Mouse (Mus musculus): ENCODE results near the gene B3galt4. TPM values are rescaled to one million over a fixed set of nuclear protein-coding genes. Genes with fewer than 3 reads are reported as not detected.
"Not testable (repeated sequence)": the region's sequence is repeated elsewhere in the genome, so short reads cannot be mapped to it uniquely, and the experiment has no call there.

The B3galt4 gene
- 3.2 and 6.2 TPM in 2 replicates for total RNA-seq (2021)
- long read RNA-seq, experiment 1, result 0 reads
- long read RNA-seq, experiment 2, partial matches to known transcripts, result 0 of 1 reads
- long read RNA-seq, experiment 2, other reads (novel, unspliced or antisense), result 0 of 1 reads

DNA sequence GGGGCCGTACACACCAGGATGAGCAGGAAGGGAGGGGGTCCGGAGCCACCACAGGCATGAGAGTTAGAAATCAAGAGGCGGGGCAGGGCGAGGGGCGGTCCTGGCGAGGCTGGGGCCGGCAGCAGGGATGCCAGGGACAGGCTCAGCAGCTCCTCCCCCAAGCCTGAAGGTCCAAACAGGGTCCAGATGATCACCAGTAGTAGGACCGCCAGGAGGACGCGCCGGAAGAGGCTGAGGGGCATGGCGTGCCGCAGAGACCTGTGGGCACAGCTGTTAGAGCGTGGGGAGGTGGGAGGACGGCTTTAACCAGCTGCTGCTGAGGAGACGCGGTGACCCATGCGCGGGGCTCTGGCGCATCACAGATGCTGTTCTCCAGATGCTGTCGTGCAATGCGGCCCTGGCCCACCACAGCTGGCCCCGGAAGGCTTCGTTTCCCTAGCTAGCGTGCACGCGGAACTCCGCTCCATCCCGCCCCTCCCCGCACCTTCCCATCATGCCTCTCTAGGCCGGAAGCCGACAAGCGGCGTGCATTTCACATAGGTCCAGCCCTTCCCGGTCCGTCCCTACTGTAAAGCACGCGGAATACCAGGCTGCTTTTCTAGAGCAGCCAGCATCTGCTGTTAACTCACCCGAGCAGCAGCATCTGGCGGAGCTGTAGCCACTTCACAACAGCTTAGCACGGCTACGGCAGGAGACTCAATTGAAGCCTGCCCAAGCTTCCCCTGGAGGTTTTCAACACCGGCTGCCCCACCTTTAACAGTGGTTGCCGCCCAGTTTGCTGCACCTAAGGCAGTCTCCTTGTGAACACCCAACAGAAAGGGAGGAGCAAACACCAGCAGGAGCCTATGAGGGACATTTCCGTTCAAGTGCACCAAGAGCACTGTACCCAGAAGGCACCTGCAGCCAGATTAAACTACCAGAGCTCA lies at the start of gene B3galt4:
B3galt4 (minus strand) TSS at position 468 of the 926 bp plus-strand sequence.
- peak; percentile 91 for DNase-seq

DNA sequence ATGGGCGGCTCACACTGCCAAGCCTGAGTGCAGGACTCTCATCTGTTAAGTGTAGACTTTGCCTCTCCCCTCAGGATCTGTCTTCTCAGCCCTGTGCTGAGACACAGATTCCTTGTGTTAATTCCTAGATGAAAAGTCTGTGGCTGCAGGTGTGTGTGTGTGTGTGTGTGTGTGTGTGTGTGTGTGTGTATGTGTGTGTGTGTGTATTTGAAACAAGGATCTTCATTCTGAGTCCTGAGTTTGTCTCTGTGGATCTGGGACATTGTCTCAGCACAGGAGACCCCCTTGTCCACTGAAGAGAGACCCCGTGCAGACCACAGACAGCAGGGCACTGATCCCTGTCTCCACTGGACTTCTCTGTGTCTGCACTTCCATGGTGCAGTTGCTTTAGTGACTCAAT lies 49.5 kb upstream of the B3galt4 start:
- not testable (repeated sequence) for DNase-seq

DNA sequence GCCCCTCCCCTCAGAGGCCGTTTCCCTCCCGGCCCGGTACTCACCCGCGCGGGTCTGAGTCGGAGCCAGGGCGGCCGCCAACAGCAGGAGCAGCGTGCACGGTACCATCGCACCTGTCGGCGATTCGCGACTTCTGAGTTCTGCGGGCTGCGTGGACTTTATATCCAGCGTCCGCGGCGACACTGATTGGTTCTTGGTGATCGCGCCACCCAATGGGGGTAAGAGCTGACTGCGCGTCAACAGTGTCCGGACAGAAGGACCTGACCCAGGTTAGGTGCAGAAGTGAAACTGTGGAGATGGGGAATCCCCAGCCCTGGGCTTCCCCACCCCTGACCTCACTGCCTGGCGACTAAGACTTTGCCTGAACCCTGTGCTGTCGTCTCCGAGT lies 48.9 kb upstream of the B3galt4 start, which contains the start of gene H2-K1:
H2-K1 (minus strand) TSS at position 198 of the 388 bp plus-strand sequence.
- peak; percentile 96 for DNase-seq

DNA sequence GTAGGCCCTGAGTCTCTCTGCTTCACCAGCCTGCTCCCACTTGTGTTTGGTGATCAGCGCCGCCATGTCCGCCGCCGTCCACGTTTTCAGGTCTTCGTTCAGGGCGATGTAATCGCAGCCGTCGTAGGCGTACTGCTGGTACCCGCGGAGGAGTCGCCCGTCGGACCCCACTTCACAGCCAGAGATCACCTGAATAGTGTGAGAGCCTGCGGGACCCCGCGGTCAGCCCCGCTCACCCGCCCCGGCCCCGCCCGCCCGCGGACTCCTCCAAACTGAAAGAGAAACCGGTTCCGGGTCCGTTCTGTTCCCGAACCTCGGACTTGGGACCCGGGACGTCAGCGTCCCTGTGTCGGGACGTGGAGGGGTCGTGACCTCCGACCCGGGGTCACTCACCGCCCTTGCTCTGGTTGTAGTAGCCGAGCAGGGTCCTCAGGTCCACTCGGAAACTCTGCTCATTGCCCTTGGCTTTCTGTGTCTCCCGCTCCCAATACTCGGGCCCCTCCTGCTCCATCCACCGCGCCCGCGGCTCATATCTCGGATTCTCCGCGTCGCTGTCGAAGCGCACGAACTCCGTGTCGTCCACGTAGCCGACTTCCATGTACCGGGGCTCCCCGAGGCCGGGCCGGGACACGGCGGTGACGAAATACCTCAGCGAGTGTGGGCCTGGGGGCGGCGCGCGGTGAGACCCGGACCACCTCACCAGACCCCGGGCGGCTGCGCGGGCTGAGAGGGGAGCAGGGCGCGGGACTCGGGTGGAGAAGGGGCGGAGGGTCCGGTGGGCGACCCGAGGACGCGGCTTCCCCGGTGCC lies 48.3 kb upstream of the B3galt4 start:
- peak; percentile 55 for DNase-seq

DNA sequence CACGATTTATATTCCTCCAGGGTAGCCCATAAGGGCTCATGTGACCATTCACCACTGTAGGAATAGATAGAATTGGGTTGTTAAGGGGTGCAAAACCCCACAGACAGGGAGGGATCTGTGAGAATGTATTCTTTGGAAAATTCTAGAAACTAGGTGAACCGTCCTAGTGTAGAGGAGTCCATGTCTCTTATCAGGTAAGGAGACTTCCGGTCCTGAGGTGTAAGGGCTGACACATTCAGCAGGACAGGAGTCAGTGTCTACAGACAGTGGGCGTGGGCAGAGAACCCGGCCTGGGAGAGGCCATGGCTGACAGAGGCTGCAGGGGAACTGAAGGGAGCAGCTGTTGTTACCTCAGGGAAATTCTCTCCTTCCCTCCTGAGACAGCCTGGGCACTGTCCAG lies 47.4 kb upstream of the B3galt4 start:
- not testable (repeated sequence) for DNase-seq

DNA sequence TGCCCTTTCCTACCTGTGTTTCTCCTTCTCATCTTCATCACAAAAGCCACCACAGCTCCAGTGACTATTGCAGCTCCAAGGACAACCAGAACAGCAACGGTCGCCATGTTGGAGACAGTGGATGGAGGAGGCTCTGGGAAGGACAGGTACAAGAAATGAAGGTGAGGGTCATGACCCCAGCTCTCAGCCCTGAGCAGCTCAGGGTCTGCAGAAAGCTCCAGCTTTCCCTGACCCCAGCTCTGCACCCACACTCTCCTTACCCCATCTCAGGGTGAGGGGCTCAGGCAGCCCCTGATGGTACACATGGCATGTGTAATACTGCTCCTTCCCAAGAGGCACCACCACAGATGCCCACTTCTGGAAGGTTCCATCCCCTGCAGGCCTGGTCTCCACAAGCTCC lies 45.7 kb upstream of the B3galt4 start:
- DNase-seq, result not testable (repeated sequence)

DNA sequence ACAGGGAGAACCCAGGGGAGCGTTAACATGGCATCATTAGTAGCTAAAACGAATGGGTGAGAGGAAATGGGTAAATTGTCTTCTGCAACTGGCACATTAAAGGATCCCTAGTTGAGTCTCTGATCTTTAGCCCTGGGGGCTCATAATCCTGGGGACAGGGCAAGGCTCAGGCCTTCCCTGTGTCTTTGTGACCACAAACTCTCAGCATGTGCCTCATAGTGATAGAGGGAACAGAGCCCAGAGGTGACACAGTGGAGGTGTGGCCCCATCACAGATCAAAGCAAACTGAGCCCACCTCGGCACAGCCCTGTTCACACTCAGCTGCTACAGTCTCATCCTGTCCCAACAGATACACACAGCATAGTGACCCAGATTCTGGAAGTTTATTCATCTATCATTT lies 44.4 kb upstream of the B3galt4 start:
- DNase-seq, result no peak

DNA sequence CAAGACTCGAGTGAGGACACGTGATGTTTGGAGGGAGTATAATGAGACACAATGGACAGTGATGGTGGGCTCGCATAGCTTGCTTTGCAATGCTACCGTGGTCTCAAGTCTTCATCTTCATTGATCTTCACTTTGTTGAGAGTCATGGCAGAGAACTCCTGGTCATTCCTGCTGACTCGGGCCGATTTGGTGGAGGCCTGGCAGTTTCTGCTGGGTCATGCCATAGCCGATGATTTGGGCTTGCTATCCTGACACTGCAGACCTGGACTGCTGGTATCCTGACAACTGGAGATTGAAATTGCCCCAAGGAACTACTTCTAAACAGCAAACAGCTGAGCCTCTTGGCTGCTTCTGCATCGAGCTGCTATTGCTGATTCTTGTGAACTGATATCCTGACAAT lies 43.7 kb upstream of the B3galt4 start:
- no peak for DNase-seq

DNA sequence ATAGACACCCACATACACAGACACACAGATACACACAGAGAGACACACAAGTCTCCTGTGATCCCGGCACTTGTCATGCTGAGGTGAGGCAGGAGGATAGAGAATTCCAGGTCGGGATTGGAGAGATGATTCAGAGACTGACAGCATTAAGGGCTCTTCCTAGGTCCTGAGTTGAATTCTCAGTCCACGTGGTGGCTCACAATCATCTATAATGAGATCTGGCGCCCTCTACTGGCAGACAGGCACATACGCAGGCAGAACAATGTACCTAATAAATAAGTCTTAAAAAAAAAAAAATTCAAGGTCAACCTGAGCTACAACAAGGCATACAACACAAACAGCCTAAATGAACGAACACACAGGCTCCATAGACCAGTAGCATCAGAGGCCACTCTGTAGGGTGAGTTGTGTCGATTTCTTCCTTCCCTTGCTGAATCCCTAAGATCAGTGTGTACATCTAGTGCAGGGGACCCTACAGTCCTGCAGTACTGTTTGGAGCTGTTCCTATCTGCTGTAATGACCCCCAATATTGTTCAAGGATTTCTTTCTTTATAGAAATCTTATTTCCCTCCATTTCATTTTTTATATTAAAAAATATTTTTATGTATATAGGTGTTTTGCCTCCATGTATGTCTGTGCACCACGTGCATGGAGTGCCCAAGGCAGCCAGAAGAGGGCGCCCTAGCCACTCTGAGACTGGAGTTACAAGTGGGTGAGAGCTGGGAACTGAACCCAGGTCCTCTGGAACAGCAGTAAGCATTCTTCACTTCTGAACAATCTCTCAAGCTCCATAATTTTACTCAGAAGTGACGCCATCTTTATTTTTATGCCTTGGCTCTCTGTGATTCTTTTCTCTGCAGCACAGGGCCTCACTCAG lies 40.7 kb upstream of the B3galt4 start:
- peak; percentile 84 for DNase-seq

DNA sequence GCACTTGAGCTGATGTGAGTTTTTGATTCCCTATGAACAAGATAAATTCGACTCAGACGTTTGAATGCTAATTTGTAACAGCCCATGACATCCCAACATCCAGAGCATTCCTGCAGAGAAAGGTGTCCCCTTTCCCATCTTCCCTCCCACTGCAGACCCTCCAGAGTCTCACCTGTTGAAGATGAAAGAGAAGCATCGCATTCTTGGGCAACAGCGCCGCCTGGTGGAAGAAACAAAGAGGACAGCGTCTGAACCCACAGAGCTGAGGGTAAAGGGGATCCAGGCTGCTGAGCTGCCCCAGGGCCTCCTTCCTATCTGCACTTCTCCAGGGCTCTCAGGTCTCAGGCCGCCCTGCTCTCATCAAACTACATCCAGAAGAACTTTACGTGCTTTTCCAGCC lies 30.8 kb upstream of the B3galt4 start:
- DNase-seq, result peak; percentile 73

DNA sequence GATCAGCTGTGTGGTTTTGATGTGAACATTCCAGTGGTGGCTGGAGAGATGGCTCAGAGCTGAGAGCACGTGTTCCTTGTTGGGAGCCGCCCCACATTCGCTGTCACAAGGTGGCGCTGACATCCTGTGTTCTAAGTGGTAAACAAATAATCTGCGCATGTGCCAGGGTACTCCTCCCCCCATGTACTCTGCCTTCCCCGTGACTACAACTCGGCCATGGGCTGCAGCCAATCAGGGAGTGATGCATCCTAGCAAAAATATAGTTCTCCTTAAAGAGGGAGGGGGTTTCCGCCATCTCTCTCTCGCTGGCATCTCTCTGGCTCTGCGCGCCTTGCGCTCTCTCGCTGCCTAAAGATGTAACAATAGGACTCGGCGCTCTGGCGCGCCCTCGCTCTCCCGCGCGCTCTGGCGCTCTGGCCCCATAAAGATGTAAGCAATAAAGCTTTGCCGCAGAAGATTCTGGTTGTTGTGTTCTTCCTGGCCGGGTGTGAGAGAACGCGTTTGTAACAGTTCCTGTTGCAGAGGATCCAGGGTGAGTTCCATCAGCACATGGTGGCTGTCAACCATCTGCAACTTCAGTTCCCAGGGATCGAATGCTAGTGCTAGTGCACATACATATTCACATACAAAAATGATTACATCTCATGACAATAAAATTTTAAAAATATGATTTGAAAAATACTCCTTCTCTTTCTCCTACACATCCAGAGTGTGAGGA lies 30.1 kb upstream of the B3galt4 start:
- DNase-seq, result peak; percentile 89

DNA sequence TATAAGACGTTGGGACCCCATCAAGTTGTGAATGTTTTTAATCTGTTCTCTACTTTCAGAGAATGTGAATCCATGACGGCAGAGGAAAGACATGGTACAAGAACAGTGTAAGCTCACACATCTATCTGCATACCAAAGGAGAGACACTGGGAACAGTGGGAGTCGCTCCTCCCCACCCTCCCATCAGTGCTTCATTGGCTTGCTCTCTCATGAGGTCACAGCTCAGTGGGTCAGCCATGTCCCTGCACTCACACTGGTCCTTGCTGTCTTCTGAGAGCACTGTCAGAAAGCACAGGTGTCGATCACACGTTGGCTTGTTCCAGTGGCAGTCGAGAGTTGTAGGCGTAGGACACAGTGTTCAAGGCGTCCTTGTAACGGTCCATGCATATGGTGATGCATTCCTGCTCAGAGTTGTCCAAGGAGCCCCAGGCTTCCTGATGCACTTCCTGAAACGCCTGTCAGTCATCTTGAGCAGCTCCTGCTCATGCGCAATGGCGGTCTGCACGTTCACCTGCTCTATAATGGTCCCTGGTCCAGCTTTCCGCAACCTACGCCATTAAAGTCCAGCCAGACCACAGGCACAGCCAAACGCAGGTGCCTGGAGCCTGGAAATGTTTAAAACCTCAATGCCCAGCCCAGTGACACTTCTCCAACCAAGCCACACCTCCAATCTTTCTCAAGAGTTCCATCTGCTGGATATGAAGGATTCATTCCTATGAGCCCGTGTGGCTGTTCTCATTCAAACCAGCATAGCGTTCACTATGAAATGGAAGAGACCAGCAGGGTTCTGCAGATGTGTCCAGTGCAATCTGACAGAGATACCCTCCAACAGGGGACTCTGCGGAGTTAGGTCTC lies 29.1 kb upstream of the B3galt4 start:
- DNase-seq, result no peak

DNA sequence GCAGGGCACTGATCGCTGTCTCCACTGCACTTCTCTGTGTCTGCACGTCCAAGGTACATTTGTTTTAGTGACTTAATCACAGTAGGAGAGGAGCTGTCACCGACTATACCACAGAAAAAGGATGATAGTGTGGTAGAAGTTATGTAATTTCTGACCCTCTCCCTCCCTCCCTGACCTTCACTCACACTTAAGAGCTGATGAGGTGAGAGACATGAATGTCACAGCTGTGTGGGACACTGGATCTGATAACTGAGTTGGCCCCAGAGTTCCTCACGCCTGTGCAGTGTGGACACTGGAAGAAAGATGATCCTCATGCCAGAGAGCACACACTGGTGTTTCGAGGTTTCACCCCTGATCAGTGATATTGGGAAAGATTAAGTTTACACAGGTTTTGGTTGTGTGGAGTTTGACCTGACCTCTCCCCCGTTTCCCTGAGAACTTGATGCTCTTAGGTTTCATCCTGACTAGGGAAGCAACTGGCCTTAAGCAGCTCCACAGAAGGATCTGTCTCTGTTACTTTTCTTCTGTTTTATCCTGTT lies 28.3 kb upstream of the B3galt4 start:
- DNase-seq, result no peak

DNA sequence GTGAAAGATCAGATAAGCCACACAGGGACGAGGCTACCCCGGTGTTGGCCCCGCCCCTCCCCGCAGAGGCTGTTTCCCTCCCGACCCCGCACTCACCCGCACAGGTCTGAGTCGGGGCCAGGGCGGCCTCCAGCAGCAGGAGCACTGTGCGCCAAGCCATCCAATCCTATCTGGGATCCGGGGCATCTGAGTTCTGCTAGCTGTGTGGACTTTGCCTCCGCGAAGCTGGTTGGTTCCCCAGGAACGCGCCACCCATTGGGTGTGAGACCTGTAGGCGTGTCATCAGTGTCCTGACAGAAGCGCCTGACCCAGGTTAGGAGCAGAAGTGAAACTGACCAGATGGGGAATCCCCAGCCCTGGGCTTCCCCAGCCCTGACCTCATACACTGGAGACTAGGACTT lies 27.3 kb upstream of the B3galt4 start:
- peak; percentile 89 for DNase-seq

DNA sequence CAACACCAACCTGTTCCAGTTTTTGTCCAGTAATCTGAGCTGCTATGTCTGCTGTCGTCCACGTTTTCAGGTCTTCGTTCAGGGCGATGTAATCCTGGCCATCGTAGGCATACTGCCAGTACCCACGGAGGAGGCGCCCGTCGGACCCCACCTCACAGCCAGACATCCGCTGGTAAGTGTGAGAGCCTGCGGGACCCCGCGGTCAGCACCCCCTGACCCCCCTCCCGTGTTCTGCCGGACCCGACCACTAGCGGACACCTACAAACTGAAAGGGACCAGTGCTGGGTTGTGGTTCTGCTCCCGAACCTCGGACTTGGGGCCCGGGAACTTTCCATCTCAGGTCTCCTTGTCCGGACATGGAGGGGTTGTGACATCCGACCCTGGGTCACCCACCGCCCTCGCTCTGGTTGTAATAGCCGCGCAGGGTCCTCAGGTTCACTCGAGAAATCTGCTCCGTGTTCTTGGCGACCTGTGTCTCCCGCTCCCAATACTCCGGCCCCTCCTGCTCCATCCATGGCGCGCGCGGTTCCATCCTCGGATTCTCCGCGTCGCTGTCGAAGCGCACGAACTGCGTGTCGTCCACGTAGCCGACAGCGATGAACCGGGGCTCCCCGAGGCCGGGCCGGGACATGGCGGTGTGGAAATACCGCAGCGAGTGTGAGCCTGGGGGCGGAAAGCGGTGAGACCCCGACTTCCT lies 26.7 kb upstream of the B3galt4 start:
- DNase-seq, result no peak

DNA sequence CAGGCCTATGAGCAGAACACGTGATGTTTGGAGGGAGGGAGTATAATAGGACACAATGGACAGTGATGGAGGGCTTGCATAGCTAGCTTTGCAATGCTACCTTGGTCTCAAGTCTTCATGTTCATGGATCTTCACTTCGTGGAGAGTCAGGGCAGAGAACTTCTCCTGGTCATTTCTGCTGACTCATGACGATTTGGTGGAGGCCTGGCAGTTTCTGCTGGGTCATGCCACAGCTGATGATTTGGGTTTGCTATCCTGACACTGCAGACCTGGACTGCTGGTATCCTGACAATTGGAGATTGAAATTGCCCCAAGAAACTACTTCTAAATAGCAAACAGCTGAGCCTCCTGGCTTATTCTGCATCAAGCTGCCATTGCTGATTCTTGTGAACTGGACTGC lies 22.3 kb upstream of the B3galt4 start:
- no peak for DNase-seq

DNA sequence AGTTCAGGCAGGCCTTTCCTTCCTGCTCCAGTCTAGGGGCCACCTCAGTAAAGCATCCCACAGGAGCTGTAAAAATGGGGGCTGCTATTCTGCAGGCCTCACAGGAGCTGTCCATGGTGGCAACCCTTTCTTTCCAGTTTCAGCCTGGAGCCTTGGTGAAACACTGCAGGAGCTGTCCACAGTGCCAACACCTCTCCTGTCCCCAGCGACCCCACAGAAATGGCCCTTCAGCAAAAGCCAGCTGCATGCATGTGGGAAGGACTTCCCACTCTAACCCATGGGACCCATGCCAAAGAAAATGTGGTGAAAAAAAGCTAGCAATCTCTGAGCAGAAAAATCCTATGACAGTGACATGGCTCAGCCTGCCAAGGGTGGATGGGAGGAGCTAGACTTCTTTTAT lies 21.4 kb upstream of the B3galt4 start:
- peak; percentile 52 for DNase-seq

DNA sequence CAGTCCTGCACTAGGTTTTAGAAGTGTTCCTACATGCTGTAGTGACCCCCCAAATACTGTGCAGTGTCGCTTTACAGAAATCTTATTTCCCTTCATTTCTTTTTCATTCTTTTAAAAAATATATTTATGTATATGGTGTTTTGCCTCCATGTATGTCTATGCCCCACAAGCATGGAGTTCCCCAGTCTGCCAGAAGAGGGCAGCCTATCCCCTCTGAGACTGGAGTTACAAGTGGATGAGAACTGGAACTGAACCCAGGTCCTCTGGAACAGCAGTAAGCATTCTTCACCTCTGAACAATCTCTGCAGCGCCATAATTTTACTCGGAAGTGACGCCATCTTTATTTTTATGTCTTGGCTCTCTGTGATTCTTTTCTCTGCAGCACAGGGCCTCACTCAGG lies 18.1 kb upstream of the B3galt4 start:
- no peak for DNase-seq

DNA sequence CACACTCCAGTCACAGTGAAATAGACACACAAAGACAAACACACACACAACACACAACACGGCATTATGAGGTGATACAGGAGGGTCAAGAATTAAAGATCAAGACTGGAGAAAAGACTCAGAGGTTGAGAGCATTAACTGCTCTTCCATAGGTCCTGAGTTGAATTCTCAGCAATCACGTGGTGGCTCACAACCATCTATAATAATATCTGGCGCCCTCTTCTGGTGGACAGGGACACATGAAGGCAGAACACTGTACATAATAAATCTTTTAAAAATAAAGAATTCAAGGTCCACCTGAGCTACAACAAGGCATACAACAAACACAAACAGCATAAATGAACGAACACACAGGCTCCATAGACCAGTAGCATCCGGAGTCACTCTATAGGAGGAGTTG lies 17.6 kb upstream of the B3galt4 start:
- DNase-seq, result peak; percentile 62
